In genomic region chr5:121249693-121250092, GRCm38 (mm10) we compare ENCODE assay signal across 14 mouse cellular contexts.
"Had no signal": no experiment of that assay in that cellular context is flagged by ENCODE, and none has a peak within 500 bp of the region (broad histone marks: within the 10 kb centered on the region; RNA-seq: fewer than 3 reads in every experiment).

No protein-coding gene starts in this region.

- ATAC-seq: intestine, embryonic 15.5 days; lung, postnatal 0 days; midbrain, embryonic 16.5 days had no signal

- H3K4me3 ChIP-seq: intestine, embryonic 15.5 days; midbrain, embryonic 12.5 days; stomach, embryonic 15.5 days had no signal

- H3K9ac ChIP-seq: intestine, embryonic 15.5 days; midbrain, embryonic 12.5 days; stomach, embryonic 15.5 days had no signal

- H3K4me2 ChIP-seq: intestine, embryonic 15.5 days; midbrain, embryonic 12.5 days; stomach, embryonic 15.5 days had no signal

- H3K9me3 ChIP-seq: intestine, embryonic 15.5 days; midbrain, embryonic 12.5 days; stomach, embryonic 15.5 days had no signal

- H3K27ac ChIP-seq: intestine, embryonic 15.5 days; midbrain, embryonic 12.5 days; stomach, embryonic 15.5 days had no signal

- H3K27me3 ChIP-seq: intestine, embryonic 15.5 days; midbrain, embryonic 12.5 days; stomach, embryonic 15.5 days had no signal

- DNase-seq: kidney, adult 2 months; kidney, postnatal 25 days; layer of hippocampus, adult 9-11 months; layer of hippocampus, postnatal 36 days; lung, adult 2 months; lung, postnatal 36 days; right cerebral cortex, postnatal 14 days; thymus, adult 2 months; thymus, postnatal 36 days had no signal

- H3K4me1 ChIP-seq: stomach, embryonic 15.5 days had no signal
